Mouse (Mus musculus) mesoderm, embryonic 11.5 days (tissue): ENCODE measurements around the gene Slc5a6.

Experiments
- DNase-seq: peaks from one replicate; pipeline ENCODE4 v3.0.0-alpha.2; 2012; ENCODE audit warnings: low read depth, low spot score

Slc5a6 gene

DNA sequence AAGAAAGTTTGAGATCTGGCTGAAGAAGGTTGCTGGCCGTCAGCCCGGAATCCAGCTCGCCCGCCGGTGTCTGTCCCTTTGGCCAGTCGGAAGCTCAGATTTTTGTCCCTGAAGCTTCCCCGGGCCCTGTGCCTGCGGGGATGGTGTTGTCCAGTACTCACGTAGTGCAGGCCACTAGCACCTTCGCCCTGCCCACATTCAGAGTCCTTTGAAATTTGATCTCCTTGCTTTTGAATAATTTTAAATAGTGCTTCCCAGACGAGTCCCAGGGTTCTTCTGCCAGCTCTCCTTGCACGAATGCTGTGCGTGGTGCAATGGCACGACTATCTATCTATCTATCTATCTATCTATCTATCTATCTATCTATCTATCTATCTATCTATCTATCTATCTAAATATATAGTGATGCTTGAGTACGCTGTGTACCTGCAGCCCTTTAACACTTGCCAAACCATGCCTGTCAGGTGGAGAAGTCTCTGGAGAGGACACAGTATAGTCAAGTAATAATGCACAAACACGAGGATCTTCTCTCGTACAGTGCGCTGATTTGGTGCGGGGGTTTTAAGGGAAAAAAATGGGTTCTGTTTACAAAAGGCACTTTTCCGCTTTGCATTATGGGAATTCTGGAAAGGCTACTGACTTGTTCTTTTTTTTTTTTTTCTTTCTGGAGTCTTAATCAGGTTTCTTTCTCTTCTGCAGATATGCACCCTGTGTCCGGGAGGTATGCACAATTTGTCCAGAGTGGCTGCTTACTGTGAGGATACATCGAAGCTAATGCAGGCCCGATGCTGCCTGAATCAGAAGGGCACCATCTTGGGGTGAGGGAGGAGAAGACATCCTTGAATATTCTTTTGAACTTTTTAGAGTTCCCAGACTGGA is at the start of gene Slc5a6:
Slc5a6 (minus strand) TSS at position 162 of the 879 bp plus-strand sequence.
- DNase-seq = peak; percentile 69

DNA sequence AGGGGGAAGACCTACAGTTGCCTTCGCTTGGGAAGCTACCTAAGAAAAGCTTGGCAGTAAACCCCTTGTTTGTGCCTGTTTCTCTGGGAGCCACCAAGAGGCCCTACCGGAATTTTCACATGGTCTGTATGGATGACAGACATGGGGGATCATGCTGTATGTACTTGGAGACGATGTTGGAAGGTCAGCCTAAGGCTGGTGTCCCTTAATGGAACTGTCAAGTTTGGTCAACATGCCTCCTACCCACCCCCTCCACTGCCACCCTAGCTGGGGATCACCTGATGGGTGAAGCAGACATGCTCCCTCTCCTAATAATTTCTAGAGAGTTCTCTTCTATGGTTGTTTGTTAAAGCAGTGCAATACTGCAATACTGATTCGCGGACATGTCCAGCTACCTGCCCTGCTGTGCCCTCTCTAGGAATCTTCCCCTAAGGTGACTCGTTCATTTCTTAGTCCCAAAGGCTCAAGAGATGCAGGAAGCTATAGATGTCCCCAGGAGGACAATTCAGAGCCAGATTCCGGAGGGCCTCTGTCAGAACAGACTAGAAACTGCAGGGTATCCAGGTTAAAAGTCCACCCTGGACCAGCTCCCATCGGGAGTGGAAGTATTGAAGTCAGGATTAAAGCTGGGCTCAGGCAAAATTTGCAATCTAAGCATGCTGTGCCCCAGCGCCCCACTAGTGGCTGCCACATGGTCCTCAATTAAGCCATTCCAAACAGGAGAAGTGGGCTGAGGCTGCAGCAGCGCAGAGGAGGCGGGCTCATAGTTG is 47.2 kb upstream of the Slc5a6 start:
- DNase-seq = no peak

GRCm38 (mm10) chr5:31094799-31095691 is 46.3 kb upstream of the Slc5a6 start:
- peak; percentile 54 for DNase-seq

DNA sequence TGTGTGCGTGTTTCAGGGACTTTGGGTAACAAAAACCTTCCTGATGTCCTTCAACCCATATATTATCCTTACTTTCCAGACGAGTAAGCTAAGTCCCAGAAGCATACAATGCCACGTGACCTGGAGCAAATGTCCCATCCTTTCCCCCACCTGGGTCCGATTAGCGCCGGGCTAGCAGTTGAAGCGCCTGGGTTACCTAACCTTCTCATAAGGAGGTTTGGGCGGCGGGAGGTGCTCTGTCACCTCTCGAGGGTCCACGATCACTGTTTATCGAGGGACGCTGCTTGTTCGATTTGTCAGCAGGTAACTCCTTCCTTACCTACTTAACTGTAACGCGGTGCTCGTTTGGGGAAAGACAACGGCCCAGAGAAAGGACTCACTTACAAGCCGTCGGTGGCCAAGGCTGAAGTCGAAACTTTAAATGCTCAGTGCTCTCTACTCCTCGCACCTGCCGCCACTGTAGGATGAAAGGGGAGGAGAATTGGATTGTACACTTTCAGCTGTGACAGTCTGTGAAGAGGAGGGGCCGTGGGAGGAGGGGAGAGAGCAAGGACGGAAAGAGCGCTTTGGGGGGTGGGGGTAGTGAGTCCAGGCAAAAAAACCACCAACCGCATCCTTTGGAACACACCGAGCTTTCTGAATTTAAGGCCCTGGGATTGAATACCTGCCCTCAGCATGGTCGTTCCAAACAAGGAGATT is 45.5 kb upstream of the Slc5a6 start:
- no peak for DNase-seq

DNA sequence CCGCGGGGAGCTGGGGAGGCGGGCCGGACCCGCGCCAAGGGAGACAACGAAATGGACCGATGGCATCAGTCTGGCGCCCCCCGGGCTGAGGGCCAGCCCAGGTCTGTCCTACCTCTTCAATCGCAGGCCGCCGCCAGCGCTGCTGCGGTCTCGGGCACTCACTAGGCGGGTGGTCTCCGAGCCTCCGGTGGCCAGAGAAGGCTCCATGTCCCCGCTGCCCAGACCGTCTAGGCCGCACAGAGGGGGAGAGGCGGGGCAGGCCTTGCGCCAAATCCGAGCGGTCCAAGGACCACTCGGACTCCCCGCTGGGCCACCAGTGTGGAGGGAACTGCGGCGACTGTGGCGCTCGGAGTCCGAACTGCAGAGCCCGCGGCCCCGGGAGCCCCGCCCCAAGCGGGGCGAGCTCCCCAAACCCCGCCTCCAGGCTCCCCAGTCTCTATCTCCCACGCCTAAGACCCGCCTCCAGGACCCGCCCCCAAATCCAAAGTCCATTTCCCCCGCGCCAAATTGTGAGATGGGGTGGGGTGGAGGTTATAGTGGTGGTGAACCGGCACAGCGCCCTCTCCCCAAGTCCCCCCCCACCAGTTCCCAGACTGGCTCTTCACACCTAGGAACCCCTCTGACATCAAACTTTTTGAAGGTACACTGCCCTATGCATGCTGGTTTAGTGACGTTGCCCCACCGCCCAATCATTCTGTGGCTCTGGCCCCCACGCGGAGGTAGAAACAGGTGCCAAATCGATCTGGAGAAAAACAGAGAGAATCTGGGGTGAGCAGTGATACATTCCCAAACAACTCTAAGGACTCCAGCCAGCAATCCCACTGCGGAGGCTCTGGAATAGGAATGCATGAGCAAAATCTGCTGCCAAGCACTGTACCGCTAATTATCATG is 44.7 kb upstream of the Slc5a6 start:
- no peak for DNase-seq

DNA sequence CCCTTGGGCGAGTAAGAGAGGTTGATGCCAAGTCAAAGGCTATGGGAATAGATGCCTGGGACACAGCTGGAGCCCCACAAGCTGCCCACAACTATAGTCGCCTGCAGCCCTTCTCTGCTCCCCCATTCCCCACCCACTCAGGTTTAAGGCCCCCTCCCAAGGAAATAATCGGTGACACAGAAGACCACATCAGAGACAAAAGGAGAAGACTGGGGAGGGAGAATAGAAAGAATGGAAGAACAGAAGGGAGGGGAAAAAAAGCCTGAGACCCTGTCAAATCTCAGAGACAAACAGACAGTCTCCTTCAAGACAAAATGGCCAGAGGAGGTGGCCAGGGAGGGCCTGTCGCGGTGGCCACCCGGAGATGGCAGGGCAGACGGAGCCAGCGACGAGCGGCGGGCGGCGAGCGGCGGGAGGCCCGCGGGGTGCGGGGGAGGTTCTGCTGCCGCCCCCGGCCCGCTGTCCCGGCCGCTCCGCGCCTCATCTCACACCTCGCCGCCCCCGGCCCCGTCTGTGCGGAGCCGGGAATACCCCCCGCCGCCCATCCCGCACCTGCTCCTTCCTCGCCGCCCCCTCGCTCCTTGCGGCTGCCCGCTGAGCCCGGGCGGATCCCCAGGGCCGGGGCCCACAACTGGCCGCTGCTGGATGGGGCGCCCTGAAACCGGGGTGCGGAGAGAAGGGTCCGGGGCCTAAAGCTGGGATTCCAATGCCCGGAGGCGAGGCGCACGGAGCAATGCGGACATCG is 43.7 kb upstream of the Slc5a6 start:
- DNase-seq = no peak

DNA sequence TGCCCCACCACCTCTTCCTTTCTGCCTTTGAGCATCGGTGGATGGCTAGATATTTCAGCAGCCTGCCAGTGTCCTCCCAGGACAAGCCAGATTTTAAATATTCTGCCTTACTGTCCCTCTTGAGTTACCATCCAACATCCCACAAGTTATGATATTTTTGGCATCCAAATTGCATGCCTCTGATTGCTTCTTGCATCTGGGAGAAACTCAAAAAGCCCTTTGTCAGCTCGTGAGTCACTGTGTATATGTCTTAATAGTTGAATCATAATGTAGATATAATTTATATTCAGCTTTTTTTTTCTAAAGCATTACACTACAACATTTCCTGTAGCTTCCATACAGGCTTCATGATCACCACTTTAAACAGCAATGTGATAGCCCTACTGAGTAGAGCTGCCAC is 38.4 kb upstream of the Slc5a6 start:
- no peak for DNase-seq

GRCm38 (mm10) chr5:31086606-31087005 is 37.9 kb upstream of the Slc5a6 start:
- no peak for DNase-seq

- peak; percentile 41 for DNase-seq
Observed at GRCm38 (mm10) chr5:31083949-31084348, 35.2 kb upstream of the Slc5a6 start.

- no peak for DNase-seq
Observed at GRCm38 (mm10) chr5:31082935-31083625, 34.4 kb upstream of the Slc5a6 start.

GRCm38 (mm10) chr5:31082355-31082754 is 33.6 kb upstream of the Slc5a6 start:
- DNase-seq = peak; percentile 55

- DNase-seq = peak; percentile 60
Observed at GRCm38 (mm10) chr5:31081386-31081785, 32.7 kb upstream of the Slc5a6 start.

DNA sequence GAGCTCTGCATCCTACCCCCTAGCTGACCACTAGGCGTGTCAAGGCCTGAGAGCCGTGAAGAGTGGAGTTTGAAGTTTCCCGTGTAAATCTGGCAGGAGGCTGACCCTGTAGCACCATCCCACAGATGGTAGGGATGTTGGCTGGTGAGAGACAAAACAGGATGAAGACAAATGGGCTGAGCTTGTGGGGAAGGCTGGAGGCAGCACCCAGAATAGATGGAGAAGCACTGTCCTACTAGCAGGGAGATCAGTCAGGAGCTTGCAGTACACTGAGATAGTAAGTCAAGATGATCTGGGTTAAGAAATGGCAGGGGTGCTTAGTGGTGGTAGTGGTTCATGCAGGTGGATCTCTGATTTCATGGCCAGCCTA is 32.1 kb upstream of the Slc5a6 start:
- no peak for DNase-seq

DNA sequence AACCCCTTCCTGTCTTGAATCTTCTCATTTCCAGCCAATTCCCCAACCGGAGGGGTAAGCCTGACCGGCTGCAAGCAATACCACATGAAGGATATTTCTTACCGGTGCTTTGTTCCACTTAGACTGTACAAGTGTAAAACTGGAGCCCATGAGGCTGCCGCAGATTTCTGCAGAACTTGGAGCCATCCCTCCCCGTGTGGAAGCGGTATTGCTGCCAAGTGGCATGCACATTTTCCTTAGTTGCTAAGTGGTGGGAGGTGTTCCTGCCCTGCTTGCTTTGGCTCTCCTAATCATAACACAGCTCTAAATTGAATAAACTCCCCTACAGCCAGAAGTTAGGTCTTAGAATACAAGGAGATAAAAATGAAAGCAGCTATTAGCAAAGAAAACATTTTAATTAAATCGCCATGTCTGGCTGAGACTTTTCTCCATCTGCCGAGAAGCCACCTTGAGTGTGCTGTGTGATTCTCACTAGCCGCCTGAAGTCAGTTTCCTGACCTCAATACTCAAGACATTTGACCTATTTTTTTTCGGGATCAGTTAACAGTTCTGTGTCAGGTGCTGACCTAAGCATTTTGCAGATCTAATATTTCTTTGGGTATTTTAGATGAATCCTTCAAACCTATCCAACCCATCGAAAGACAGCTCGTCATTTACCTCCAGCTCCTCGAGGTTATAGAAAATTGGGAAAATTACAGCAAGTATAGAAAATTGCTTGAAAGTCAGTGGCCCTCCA is 31.5 kb upstream of the Slc5a6 start:
- no peak for DNase-seq

DNA sequence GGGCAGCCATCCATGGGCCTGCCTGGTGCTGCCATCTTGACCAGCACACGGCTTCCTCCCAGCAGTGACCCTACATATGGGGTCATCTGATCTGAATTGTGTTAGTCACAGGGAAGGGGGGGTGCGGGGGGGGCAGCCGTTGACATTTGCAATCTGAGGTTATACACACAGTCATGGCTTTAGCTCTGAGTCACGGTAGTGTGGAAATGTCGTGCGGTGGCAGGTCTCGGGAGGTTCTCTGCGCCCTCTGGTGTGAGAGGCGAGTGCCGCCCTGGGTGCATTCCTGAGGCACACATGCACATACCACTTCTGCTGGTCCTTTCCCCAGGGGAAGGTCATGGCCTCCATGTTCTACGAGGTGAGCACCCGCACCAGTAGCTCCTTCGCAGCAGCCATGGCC is 27.6 kb upstream of the Slc5a6 start:
- DNase-seq = no peak

- no peak for DNase-seq
Observed at GRCm38 (mm10) chr5:31073176-31073575, 24.5 kb upstream of the Slc5a6 start.

- DNase-seq = no peak
Observed at GRCm38 (mm10) chr5:31071821-31072220, 23.1 kb upstream of the Slc5a6 start.

GRCm38 (mm10) chr5:31071059-31071458 is 22.3 kb upstream of the Slc5a6 start:
- no peak for DNase-seq
